Mouse (Mus musculus) MEL (cell line): ENCODE measurements around the gene Rinl. TPM values are rescaled to one million over a fixed set of nuclear protein-coding genes. Genes with fewer than 3 reads are reported as not detected.

ENCODE experiments used
- DNase-seq: peaks from one replicate; pipeline ENCODE4 v3.0.0; 2011; ENCODE audit warnings: low read depth, low spot score
- H3K27ac ChIP-seq: 2 replicates; pipeline ENCODE4 v1.5.1; 2012; ENCODE audit warnings: low read depth, mild to moderate bottlenecking, control low read depth, low read length, moderate library complexity; ENCODE audit not compliant: control insufficient read depth
- H3K27me3 ChIP-seq, 2 experiments: fragments of 150-350 bp in 1 of 2; sonication (generic) in 1 of 2; 2 replicates each; pipeline ENCODE4 v1.6.1; 2012; ENCODE audit warnings: low read length in 2 of 2, mild to moderate bottlenecking in 2 of 2, improper control_type of control experiment in 1 of 2, moderate library complexity in 1 of 2; ENCODE audit not compliant: insufficient read depth in 2 of 2, control insufficient read depth in 1 of 2
- H3K36me3 ChIP-seq, 2 experiments: 2 replicates each; pipeline ENCODE4 v1.6.1; 2012 to 2014; ENCODE audit warnings: low read length in 2 of 2, improper control_type of control experiment in 1 of 2, inconsistent platforms in 1 of 2, mild to moderate bottlenecking in 1 of 2; ENCODE audit not compliant: insufficient read depth in 2 of 2, control insufficient read depth in 1 of 2
- H3K4me1 ChIP-seq, 2 experiments: fragments of 150-350 bp in 1 of 2; sonication (generic) in 1 of 2; 2 replicates each; pipeline ENCODE4 v1.6.1; 2012; ENCODE audit warnings: low read length in 2 of 2, improper control_type of control experiment in 1 of 2, mild to moderate bottlenecking in 1 of 2; ENCODE audit not compliant: insufficient read depth in 2 of 2, control insufficient read depth in 1 of 2
- H3K4me3 ChIP-seq, 2 experiments: fragments of 150-350 bp in 1 of 2; sonication (generic) in 1 of 2; 2 replicates each; pipeline ENCODE4 v1.5.1; 2012; ENCODE audit warnings: low read depth in 2 of 2, low read length in 2 of 2, mild to moderate bottlenecking in 2 of 2, moderate library complexity in 2 of 2, control low read depth in 1 of 2, improper control_type of control experiment in 1 of 2; ENCODE audit not compliant: control insufficient read depth in 1 of 2, insufficient read depth in 1 of 2
- H3K79me2 ChIP-seq: 2 replicates; pipeline ENCODE4 v1.6.1; 2012; ENCODE audit warnings: mild to moderate bottlenecking, low read length, moderate library complexity; ENCODE audit not compliant: control insufficient read depth, poor library complexity, insufficient read depth
- H3K9ac ChIP-seq: 2 replicates; pipeline ENCODE4 v1.6.1; 2012; ENCODE audit warnings: low read depth, mild to moderate bottlenecking, control low read depth, low read length, moderate library complexity; ENCODE audit not compliant: control insufficient read depth, poor library complexity, severe bottlenecking
- H3K9me3 ChIP-seq: fragments of 150-350 bp; sonication (generic); replicated peaks from 2 replicates; pipeline ENCODE4 v1.6.1; 2012; ENCODE audit warnings: mild to moderate bottlenecking, low read length, improper control_type of control experiment, moderate library complexity; ENCODE audit not compliant: insufficient read depth
- BHLHE40 ChIP-seq: IDR thresholded peaks from 2 replicates; pipeline ENCODE4 v1.6.1; 2012; ENCODE audit warnings: low read depth, mild to moderate bottlenecking, inconsistent platforms, low read length, improper control_type of control experiment, borderline replicate concordance
- CHD1 ChIP-seq: IDR thresholded peaks from 2 replicates; pipeline ENCODE4 v1.6.1; 2012; ENCODE audit warnings: low read depth, mild to moderate bottlenecking, inconsistent platforms, low read length, improper control_type of control experiment
- CTCF ChIP-seq, 3 experiments: IDR thresholded peaks in 2 of 3; conservative IDR thresholded peaks in 1 of 3; 2 replicates each; pipeline ENCODE4 v1.5.1; 2011 to 2012; ENCODE audit warnings: low read length in 3 of 3, low read depth in 2 of 3, mild to moderate bottlenecking in 2 of 3, improper control_type of control experiment in 1 of 3, inconsistent platforms in 1 of 3, mixed read lengths in 1 of 3, moderate library complexity in 1 of 3; ENCODE audit not compliant: control insufficient read depth in 1 of 3, insufficient read depth in 1 of 3, poor library complexity in 1 of 3, severe bottlenecking in 1 of 3
- E2F4 ChIP-seq: IDR thresholded peaks from 2 replicates; pipeline ENCODE4 v1.6.1; 2011; ENCODE audit warnings: low read depth, low read length, improper control_type of control experiment, borderline replicate concordance
- ELF1 ChIP-seq: IDR thresholded peaks from 2 replicates; pipeline ENCODE4 v1.6.1; 2014; ENCODE audit warnings: low read depth, mild to moderate bottlenecking, inconsistent platforms, low read length, improper control_type of control experiment, moderate library complexity
- EP300 ChIP-seq, 2 experiments: IDR thresholded peaks; 2 replicates each; pipeline ENCODE4 v1.6.1; 2011; ENCODE audit warnings: improper control_type of control experiment in 2 of 2, low read length in 2 of 2, low read depth in 1 of 2, mild to moderate bottlenecking in 1 of 2
- ETS1 ChIP-seq: IDR thresholded peaks from 2 replicates; pipeline ENCODE4 v1.6.1; 2012; ENCODE audit warnings: low read depth, mild to moderate bottlenecking, inconsistent platforms, low read length, improper control_type of control experiment, moderate library complexity
- GABPA ChIP-seq: IDR thresholded peaks from 2 replicates; pipeline ENCODE4 v1.6.1; 2012; ENCODE audit warnings: low read depth, mild to moderate bottlenecking, inconsistent platforms, low read length, improper control_type of control experiment, moderate library complexity
- HCFC1 ChIP-seq: IDR thresholded peaks from 2 replicates; pipeline ENCODE4 v1.6.1; 2012; ENCODE audit warnings: low read depth, mild to moderate bottlenecking, inconsistent platforms, low read length, improper control_type of control experiment, moderate library complexity
- MAFK ChIP-seq: IDR thresholded peaks from 2 replicates; pipeline ENCODE4 v1.6.1; 2011; ENCODE audit warnings: low read depth, mild to moderate bottlenecking, low read length, improper control_type of control experiment, borderline replicate concordance
- MAZ ChIP-seq: IDR thresholded peaks from 2 replicates; pipeline ENCODE4 v1.6.1; 2012; ENCODE audit warnings: low read depth, mild to moderate bottlenecking, inconsistent platforms, low read length, improper control_type of control experiment
- MYB ChIP-seq: IDR thresholded peaks from 2 replicates; pipeline ENCODE4 v1.6.1; 2011; ENCODE audit warnings: mild to moderate bottlenecking, low read depth, low read length, improper control_type of control experiment
- MYC ChIP-seq: IDR thresholded peaks from 2 replicates; pipeline ENCODE4 v1.6.1; 2011; ENCODE audit warnings: low read depth, mild to moderate bottlenecking, low read length, improper control_type of control experiment, moderate library complexity
- NELFE ChIP-seq: IDR thresholded peaks from 2 replicates; pipeline ENCODE4 v1.6.1; 2011; ENCODE audit warnings: low read depth, low read length, improper control_type of control experiment
- POLR2A ChIP-seq, 2 experiments: IDR thresholded peaks; 2 replicates each; pipeline ENCODE4 v1.6.1; 2011 to 2012; ENCODE audit warnings: low read length in 2 of 2, mild to moderate bottlenecking in 2 of 2, control low read depth in 1 of 2, improper control_type of control experiment in 1 of 2, low read depth in 1 of 2, moderate library complexity in 1 of 2; ENCODE audit not compliant: control insufficient read depth in 1 of 2, insufficient read depth in 1 of 2, poor library complexity in 1 of 2
- POLR2AphosphoS2 ChIP-seq: IDR thresholded peaks from 2 replicates; pipeline ENCODE4 v1.6.1; 2011; ENCODE audit warnings: low read length, improper control_type of control experiment
- POLR2AphosphoS5 ChIP-seq: IDR thresholded peaks from 2 replicates; pipeline ENCODE4 v1.6.1; 2012; ENCODE audit warnings: low read depth, borderline replicate concordance, mild to moderate bottlenecking, inconsistent platforms, low read length, moderate library complexity, mixed read lengths
- RAD21 ChIP-seq: IDR thresholded peaks from 2 replicates; pipeline ENCODE4 v1.6.1; 2011; ENCODE audit warnings: mild to moderate bottlenecking, low read depth, low read length, improper control_type of control experiment
- RCOR1 ChIP-seq: IDR thresholded peaks from 2 replicates; pipeline ENCODE4 v1.6.1; 2012; ENCODE audit warnings: low read depth, mild to moderate bottlenecking, inconsistent platforms, low read length, improper control_type of control experiment
- SMC3 ChIP-seq: IDR thresholded peaks from 2 replicates; pipeline ENCODE4 v1.6.1; 2011; ENCODE audit warnings: low read depth, low read length, improper control_type of control experiment
- TAL1 ChIP-seq: IDR thresholded peaks from 2 replicates; pipeline ENCODE4 v1.6.1; 2012; ENCODE audit warnings: mild to moderate bottlenecking, inconsistent platforms, low read length, moderate library complexity, mixed read lengths
- TBP ChIP-seq: IDR thresholded peaks from 2 replicates; pipeline ENCODE4 v1.8.0; 2011; ENCODE audit warnings: low read depth, low read length, improper control_type of control experiment
- TCF12 ChIP-seq: IDR thresholded peaks from 2 replicates; pipeline ENCODE4 v1.6.1; 2014; ENCODE audit warnings: low read depth, mild to moderate bottlenecking, inconsistent platforms, low read length, improper control_type of control experiment, moderate library complexity
- UBTF ChIP-seq: IDR thresholded peaks from 2 replicates; pipeline ENCODE4 v1.6.1; 2012; ENCODE audit warnings: low read depth, mild to moderate bottlenecking, inconsistent platforms, low read length, improper control_type of control experiment, moderate library complexity, borderline replicate concordance; ENCODE audit not compliant: insufficient read depth
- USF1 ChIP-seq: IDR thresholded peaks from 2 replicates; pipeline ENCODE4 v1.6.1; 2014; ENCODE audit warnings: low read depth, mild to moderate bottlenecking, inconsistent platforms, low read length, improper control_type of control experiment, moderate library complexity
- USF2 ChIP-seq, 2 experiments: IDR thresholded peaks; 2 replicates each; pipeline ENCODE4 v1.6.1; 2011 to 2012; ENCODE audit warnings: improper control_type of control experiment in 2 of 2, low read length in 2 of 2, borderline replicate concordance in 1 of 2, inconsistent platforms in 1 of 2, low read depth in 1 of 2, mild to moderate bottlenecking in 1 of 2; ENCODE audit not compliant: insufficient read depth in 1 of 2
- ZC3H11A ChIP-seq: IDR thresholded peaks from 2 replicates; pipeline ENCODE4 v1.6.1; 2012; ENCODE audit warnings: low read depth, mild to moderate bottlenecking, inconsistent platforms, low read length, improper control_type of control experiment
- ZKSCAN1 ChIP-seq: IDR thresholded peaks from 2 replicates; pipeline ENCODE4 v1.6.1; 2012; ENCODE audit warnings: low read depth, mild to moderate bottlenecking, inconsistent platforms, low read length, improper control_type of control experiment, moderate library complexity
- ZMIZ1 ChIP-seq: IDR thresholded peaks from 2 replicates; pipeline ENCODE4 v1.6.1; 2012; ENCODE audit warnings: low read depth, mild to moderate bottlenecking, inconsistent platforms, low read length, improper control_type of control experiment, moderate library complexity
- ZNF384 ChIP-seq: IDR thresholded peaks from 2 replicates; pipeline ENCODE4 v1.6.1; 2012; ENCODE audit warnings: low read depth, mild to moderate bottlenecking, inconsistent platforms, low read length, improper control_type of control experiment
- polyA plus RNA-seq, 2 experiments: library from polyadenylated mRNA; stranded (reverse) in 1 of 2; unstranded in 1 of 2; fragments of >175 nt in 1 of 2; fragments of >200 nt in 1 of 2; gene quantifications; 2 replicates each; pipeline versions ENCODE4 v1.2.1 to v1.2.4; 2012; ENCODE audit warnings: low replicate concordance in 2 of 2, low read depth in 1 of 2; ENCODE audit not compliant: insufficient read length in 2 of 2, insufficient read depth in 1 of 2, missing spikeins in 1 of 2
- total RNA-seq: library from RNA; depleted of rRNA; stranded (reverse); fragments of 300-350 nt; gene quantifications from 2 replicates; pipeline ENCODE4 v1.2.3, GENCODE M21; 2012

Rinl gene
- total and polyA plus RNA-seq, 3 experiments, result 39.9 to 63.9 TPM; not detected in 1

DNA sequence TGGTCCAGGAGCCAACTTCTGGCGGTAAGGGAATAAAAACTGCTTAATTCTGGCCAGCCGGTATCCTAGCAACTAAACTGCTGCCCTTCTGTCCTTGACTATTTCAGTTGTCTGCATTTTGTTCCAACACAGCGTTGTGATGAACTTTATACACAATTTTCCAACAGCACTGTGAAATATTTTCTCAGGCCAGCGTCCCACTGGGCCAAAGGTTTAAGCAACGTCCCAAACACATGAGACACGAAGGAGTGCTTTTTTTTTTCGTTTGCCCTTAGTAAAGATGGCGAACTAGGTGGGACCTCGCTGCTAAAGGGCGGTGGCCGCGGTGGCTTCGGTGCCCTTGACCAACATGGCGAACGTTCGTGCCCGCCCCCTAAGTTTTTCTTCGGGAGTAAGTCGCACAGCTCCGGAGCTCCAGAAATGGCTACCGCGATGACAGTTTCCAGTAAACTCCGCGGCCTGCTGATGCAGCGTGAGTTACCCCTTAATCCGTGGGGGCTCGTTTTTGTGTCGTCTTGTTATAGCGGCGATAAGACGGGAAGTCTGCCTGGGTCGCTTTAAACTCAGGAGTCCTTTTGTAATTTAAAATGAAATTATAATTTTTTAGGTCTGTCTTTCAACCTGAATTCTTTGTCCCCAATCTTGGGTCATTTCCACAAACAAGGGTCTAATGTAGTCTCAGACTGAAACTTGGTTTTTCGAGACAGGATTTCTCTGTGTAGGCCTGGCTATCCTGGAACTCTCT, 36.3 kb downstream of the Rinl start, which contains the start of gene Ech1 (continued):
- TF ChIP-seq ZC3H11A, result no peak
- peak; percentile 96 for TF ChIP-seq HCFC1
- no peak for TF ChIP-seq ELF1
- no peak for TF ChIP-seq ZKSCAN1
- no peak for TF ChIP-seq USF2 (IDR thresholded peaks at IDR 0.05; ENCODE audit: borderline replicate concordance in 1 of 2, insufficient read depth in 1 of 2, low read depth in 1 of 2, low read length in 2 of 2)
- peak; percentile 45 to 77; a peak in 2 of 4 replicates for TF ChIP-seq POLR2A (IDR thresholded peaks at IDR 0.05; ENCODE audit: control insufficient read depth in 1 of 2, insufficient read depth in 1 of 2, low read depth in 1 of 2, low read length in 2 of 2, poor library complexity in 1 of 2)
- no peak for TF ChIP-seq GABPA
- no peak for TF ChIP-seq MYB
- TF ChIP-seq USF1, result no peak
- no peak; a peak in 1 of 4 replicates for TF ChIP-seq EP300 (IDR thresholded peaks at IDR 0.05; ENCODE audit: low read depth in 1 of 2, low read length in 2 of 2)
- TF ChIP-seq ETS1, result peak; percentile 35; the same call in 1 of the 2 replicates
- TF ChIP-seq SMC3, result no peak
- no peak for TF ChIP-seq E2F4
- no peak for TF ChIP-seq RAD21
- no peak; the same call in 1 of the 2 replicates for TF ChIP-seq POLR2AphosphoS2
- TF ChIP-seq NELFE, result peak; percentile 64; the same call in 1 of the 2 replicates
- TF ChIP-seq, all 39 proteins: peak for 13

DNA sequence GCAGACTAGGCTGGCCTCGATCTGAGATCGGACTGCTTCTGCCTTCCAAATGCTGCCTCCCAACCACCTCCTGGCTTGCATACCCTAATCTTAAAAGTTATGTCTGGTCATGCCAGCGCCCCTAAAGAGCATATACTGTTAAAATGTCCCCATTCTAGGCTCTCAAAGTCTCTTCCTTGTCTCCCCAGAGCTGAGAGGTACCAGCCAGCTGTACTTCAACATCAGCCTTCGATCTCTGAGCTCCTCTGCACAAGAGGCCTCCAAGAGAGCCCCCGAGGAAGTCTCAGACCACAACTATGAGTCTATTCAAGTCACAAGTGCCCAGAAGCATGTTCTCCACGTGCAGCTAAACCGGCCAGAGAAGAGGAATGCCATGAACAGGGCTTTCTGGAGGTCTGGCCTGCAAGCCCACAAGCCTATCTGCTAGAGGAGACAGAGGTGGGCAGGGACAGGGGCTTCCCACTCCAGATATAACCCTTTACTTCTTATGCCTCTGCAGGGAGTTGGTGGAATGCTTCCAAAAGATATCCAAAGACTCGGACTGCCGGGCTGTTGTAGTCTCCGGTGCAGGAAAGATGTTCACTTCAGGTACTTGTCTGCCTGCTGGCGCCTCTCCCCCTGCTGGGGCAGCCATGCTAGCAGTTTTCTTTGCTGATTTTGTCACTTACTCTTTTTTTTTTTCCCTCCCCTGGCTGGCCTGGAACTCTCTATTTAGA, 37.1 kb downstream of the Rinl start:
- peak; percentile 67 for DNase-seq
- H3K36me3 ChIP-seq, result peaks cover 12 to 48% of the 10 kb centered on the region in 2 experiments; a peak in 3 of 4 replicates
- no peaks in the 10 kb centered on the region for H3K27me3 ChIP-seq
- H3K9ac ChIP-seq, result peak overlapping the region; percentile 97
- H3K4me3 ChIP-seq, result peak overlapping the region; percentile 77 to 85
- no peaks in the 10 kb centered on the region for H3K9me3 ChIP-seq
- H3K27ac ChIP-seq, result peak overlapping the region; percentile 89
- peaks cover 4% of the 10 kb centered on the region for H3K79me2 ChIP-seq
- H3K4me1 ChIP-seq, result peaks cover 6 to 41% of the 10 kb centered on the region in 2 experiments
- TF ChIP-seq UBTF (no peak), SMC3 (no peak), RAD21 (no peak), ZMIZ1 (no peak), GABPA (no peak), ZKSCAN1 (peak; percentile 34; the same call in 1 of the 2 replicates), MAFK (no peak), POLR2AphosphoS5 (no peak), CHD1 (no peak; the same call in 1 of the 2 replicates), BHLHE40 (peak; percentile 31; the same call in 1 of the 2 replicates), ZC3H11A (0 out of 2 replicates have a peak, but pooled peaks have one; percentile 13), EP300 (IDR thresholded peaks at IDR 0.05; ENCODE audit: low read depth in 1 of 2, low read length in 2 of 2) (0 out of 4 replicates have a peak, but pooled peaks of 1 of the 2 experiments have one; percentile 16), ZNF384 (peak; percentile 77), HCFC1 (no peak), MYC (no peak), ELF1 (no peak), TBP (no peak), TAL1 (no peak), RCOR1 (no peak), TCF12 (no peak), E2F4 (no peak), CTCF (IDR thresholded peaks at IDR 0.05 in 2 of 3, conservative IDR thresholded peaks at IDR 0.05 in 1 of 3; ENCODE audit: control insufficient read depth in 1 of 3, insufficient read depth in 1 of 3, low read depth in 2 of 3, low read length in 3 of 3, poor library complexity in 1 of 3, severe bottlenecking in 1 of 3) (no peak), MAZ (0 out of 2 replicates have a peak, but pooled peaks have one; percentile 32)
